Mouse (Mus musculus): ENCODE measurements at regions not wholly inside any gene's neighbourhood (a gene's known extent, or its start where the extent isn't known, plus 50 kb on each side); places are given as distances from the start of the nearest gene placed in this dataset.

GRCm38 (mm10) chr7:36022489-36022888 is 219.7 kb upstream of the Zfp507 start:
- H3K4me1 ChIP-seq (ENCODE audit: control insufficient read depth, insufficient read depth, low read length), result no peaks in the 10 kb centered on the region
- TF ChIP-seq CTCF (IDR thresholded peaks at IDR 0.05; ENCODE audit: insufficient read depth, low read length) (no peak), POLR2A (IDR thresholded peaks at IDR 0.05; ENCODE audit: borderline replicate concordance, extremely low read depth, low read depth, low read length) (no peak)
- no peak for DNase-seq
- no peak overlapping the region for H3K4me3 ChIP-seq (replicated peaks; ENCODE audit: extremely low read depth, low read depth, low read length)
- 74% methylated on average over 6 of the region's 6 CpGs for WGBS

- Histone ChIP-seq H3K4me3 (replicated peaks; ENCODE audit: extremely low read depth, low read depth, low read length) (no peak overlapping the region), H3K4me1 (ENCODE audit: control insufficient read depth, insufficient read depth, low read length) (no peaks in the 10 kb centered on the region)
- 56% methylated on average over 19 of the region's 19 CpGs for WGBS
- no peak for DNase-seq
- TF ChIP-seq CTCF (IDR thresholded peaks at IDR 0.05; ENCODE audit: insufficient read depth, low read length), result no peak
- no peak for TF ChIP-seq POLR2A (IDR thresholded peaks at IDR 0.05; ENCODE audit: borderline replicate concordance, extremely low read depth, low read depth, low read length)
Observed at GRCm38 (mm10) chr7:36016926-36017753, 214.3 kb upstream of the Zfp507 start.

- TF ChIP-seq POLR2A (IDR thresholded peaks at IDR 0.05; ENCODE audit: borderline replicate concordance, extremely low read depth, low read depth, low read length) (no peak), CTCF (IDR thresholded peaks at IDR 0.05; ENCODE audit: insufficient read depth, low read length) (no peak)
- peaks cover 2% of the 10 kb centered on the region; the same call in 1 of the 2 replicates for H3K4me1 ChIP-seq (ENCODE audit: control insufficient read depth, insufficient read depth, low read length)
- H3K4me3 ChIP-seq (replicated peaks; ENCODE audit: extremely low read depth, low read depth, low read length), result no peak overlapping the region
- no peak for DNase-seq
- 62% methylated on average over 5 of the region's 5 CpGs for WGBS
Observed at GRCm38 (mm10) chr7:35996609-35997008, 193.8 kb upstream of the Zfp507 start.

- H3K4me1 ChIP-seq (ENCODE audit: control insufficient read depth, insufficient read depth, low read length), result peaks cover 2% of the 10 kb centered on the region; the same call in 1 of the 2 replicates
- 35% methylated on average over 8 of the region's 8 CpGs for WGBS
- no peak for DNase-seq
- H3K4me3 ChIP-seq (replicated peaks; ENCODE audit: extremely low read depth, low read depth, low read length), result no peak overlapping the region
- no peak for TF ChIP-seq CTCF (IDR thresholded peaks at IDR 0.05; ENCODE audit: insufficient read depth, low read length)
- TF ChIP-seq POLR2A (IDR thresholded peaks at IDR 0.05; ENCODE audit: borderline replicate concordance, extremely low read depth, low read depth, low read length), result no peak
Observed at GRCm38 (mm10) chr7:35992511-35992910, 189.7 kb upstream of the Zfp507 start.

GRCm38 (mm10) chr7:35991141-35991540 is 188.3 kb upstream of the Zfp507 start:
- Histone ChIP-seq H3K4me1 (ENCODE audit: control insufficient read depth, insufficient read depth, low read length) (0 out of 2 replicates have a peak, but pooled peaks cover 2% of the 10 kb centered on the region), H3K4me3 (replicated peaks; ENCODE audit: extremely low read depth, low read depth, low read length) (no peak overlapping the region)
- no peak for TF ChIP-seq CTCF (IDR thresholded peaks at IDR 0.05; ENCODE audit: insufficient read depth, low read length)
- no peak for TF ChIP-seq POLR2A (IDR thresholded peaks at IDR 0.05; ENCODE audit: borderline replicate concordance, extremely low read depth, low read depth, low read length)
- no peak for DNase-seq
- WGBS, result 65% methylated on average over 5 of the region's 5 CpGs

- TF ChIP-seq CTCF (IDR thresholded peaks at IDR 0.05; ENCODE audit: insufficient read depth, low read length) (no peak), POLR2A (IDR thresholded peaks at IDR 0.05; ENCODE audit: borderline replicate concordance, extremely low read depth, low read depth, low read length) (no peak)
- Histone ChIP-seq H3K4me1 (ENCODE audit: control insufficient read depth, insufficient read depth, low read length) (0 out of 2 replicates have a peak, but pooled peaks cover 2% of the 10 kb centered on the region), H3K4me3 (replicated peaks; ENCODE audit: extremely low read depth, low read depth, low read length) (no peak overlapping the region)
- no peak for DNase-seq
- WGBS, result 78% methylated on average over 8 of the region's 8 CpGs
Observed at GRCm38 (mm10) chr7:35989456-35989855, 186.7 kb upstream of the Zfp507 start.

- 0 out of 2 replicates have a peak, but pooled peaks cover 2% of the 10 kb centered on the region for H3K4me1 ChIP-seq (ENCODE audit: control insufficient read depth, insufficient read depth, low read length)
- H3K4me3 ChIP-seq (replicated peaks; ENCODE audit: extremely low read depth, low read depth, low read length), result no peak overlapping the region
- WGBS, result 59% methylated on average over 13 of the region's 13 CpGs
- TF ChIP-seq POLR2A (IDR thresholded peaks at IDR 0.05; ENCODE audit: borderline replicate concordance, extremely low read depth, low read depth, low read length) (no peak), CTCF (IDR thresholded peaks at IDR 0.05; ENCODE audit: insufficient read depth, low read length) (no peak)
- no peak for DNase-seq
Observed at GRCm38 (mm10) chr7:35988449-35989109, 185.8 kb upstream of the Zfp507 start.

GRCm38 (mm10) chr7:35977986-35978385 is 175.2 kb upstream of the Zfp507 start:
- H3K4me1 ChIP-seq (ENCODE audit: control insufficient read depth, insufficient read depth, low read length), result peaks cover 2% of the 10 kb centered on the region; the same call in 1 of the 2 replicates

GRCm38 (mm10) chr7:35958731-35959130 is 155.9 kb upstream of the Zfp507 start:
- no peak for DNase-seq
- H3K4me1 ChIP-seq (ENCODE audit: control insufficient read depth, insufficient read depth, low read length), result no peaks in the 10 kb centered on the region
- H3K4me3 ChIP-seq (replicated peaks; ENCODE audit: extremely low read depth, low read depth, low read length), result no peak overlapping the region
- WGBS, result 42% methylated on average over 5 of the region's 5 CpGs
- 0 out of 2 replicates have a peak, but pooled peaks have one; percentile 4 for TF ChIP-seq CTCF (IDR thresholded peaks at IDR 0.05; ENCODE audit: insufficient read depth, low read length)
- no peak for TF ChIP-seq POLR2A (IDR thresholded peaks at IDR 0.05; ENCODE audit: borderline replicate concordance, extremely low read depth, low read depth, low read length)

More at GRCm38 (mm10) chr7:35977986-35978385, 175.2 kb upstream of the Zfp507 start:
- 58% methylated on average over 9 of the region's 9 CpGs for WGBS
- no peak for DNase-seq
- no peak overlapping the region for H3K4me3 ChIP-seq (replicated peaks; ENCODE audit: extremely low read depth, low read depth, low read length)
- TF ChIP-seq POLR2A (IDR thresholded peaks at IDR 0.05; ENCODE audit: borderline replicate concordance, extremely low read depth, low read depth, low read length) (no peak), CTCF (IDR thresholded peaks at IDR 0.05; ENCODE audit: insufficient read depth, low read length) (no peak)
